Mouse (Mus musculus): ENCODE data around the gene Eml4.

DNA sequence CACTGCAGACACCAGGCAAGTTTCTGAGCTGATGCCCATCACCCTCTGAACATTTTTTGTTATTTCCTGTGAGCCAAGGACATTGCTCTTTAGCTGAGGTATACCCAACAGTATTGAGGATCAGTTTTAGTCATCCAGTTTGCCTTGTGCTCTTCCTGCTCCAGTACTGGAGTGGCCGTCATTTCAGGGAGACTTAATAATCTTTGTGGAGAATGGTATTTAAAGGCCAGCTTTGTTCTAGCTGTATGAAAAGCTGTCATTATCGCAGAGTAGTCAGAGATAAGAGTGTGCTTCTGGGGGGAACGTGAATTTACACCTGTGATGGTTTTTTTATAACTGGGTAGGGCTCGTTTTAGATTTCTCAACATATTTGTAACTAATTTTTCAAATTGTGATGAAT lies 9.2 kb downstream of the Eml4 start:
- no peak for TF ChIP-seq POLR2A (IDR thresholded peaks at IDR 0.05; ENCODE audit: extremely low read depth, insufficient read depth, low read length)
- no peak for TF ChIP-seq CTCF (IDR thresholded peaks at IDR 0.05; ENCODE audit: extremely low read depth, insufficient read depth, low read length)

Measured in cortical plate, adult 2 months (tissue).